Mouse (Mus musculus) CD4-positive naive resting alpha-beta T cell, adult 76 days (primary cell): Measurements from ENCODE around the gene Ddi1. TPM values are rescaled to one million over a fixed set of nuclear protein-coding genes. Genes with fewer than 3 reads are reported as not detected.

Experiments
- total RNA-seq: library from RNA; stranded (reverse); gene quantifications from one replicate; pipeline ENCODE4 v1.2.4, GENCODE M21; 2023

Gene Ddi1
- total RNA-seq: not detected

DNA sequence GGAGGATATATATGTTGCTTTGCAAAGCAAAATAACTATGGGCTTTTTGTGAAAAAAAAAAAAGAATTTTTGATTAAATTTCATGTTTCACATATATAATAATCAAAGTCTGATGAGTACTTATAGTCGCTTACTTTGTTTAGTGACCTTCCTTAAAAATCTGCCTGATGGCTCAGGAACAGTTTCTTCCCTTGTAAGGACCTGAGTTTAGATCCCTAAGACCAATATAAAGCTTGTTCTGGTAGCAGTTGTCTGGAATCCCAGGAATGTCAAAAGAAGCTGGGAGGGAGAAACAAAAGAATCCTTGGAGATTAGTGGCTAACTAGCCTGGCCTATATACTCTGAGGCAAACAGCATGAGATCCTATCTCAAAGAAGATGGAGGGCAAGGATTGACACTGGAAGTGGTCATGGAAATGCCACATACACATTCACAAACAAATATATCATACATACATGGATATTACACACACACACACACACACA, at the start of gene Ddi1:
Gene Ddi1 (minus strand): TSS at position 51 of the 485 bp plus-strand sequence.

Other genes starting within 250 kb of the Ddi1 start
- not detected for gene Pdgfd, start 101.3 kb downstream of the Ddi1 start, total RNA-seq